Mouse (Mus musculus) embryonic facial prominence, embryonic 10.5 days (tissue): Measurements from ENCODE around the gene Erg. TPM values are rescaled to one million over a fixed set of nuclear protein-coding genes. Genes with fewer than 3 reads are reported as not detected.

Experiments used
- DNase-seq: peaks from one replicate; pipeline ENCODE4 v3.0.0-alpha.2; 2017; ENCODE audit warnings: low spot score
- H3K27ac ChIP-seq: fragments of 300-500 bp; sonication (generic); replicated peaks from 2 replicates; pipeline ENCODE4 v1.5.1; 2016; ENCODE audit warnings: mild to moderate bottlenecking
- H3K27me3 ChIP-seq: fragments of 300-500 bp; sonication (generic); replicated peaks from 2 replicates; pipeline ENCODE4 v1.6.1; 2016; ENCODE audit warnings: low read depth, mild to moderate bottlenecking; ENCODE audit not compliant: poor library complexity, severe bottlenecking
- H3K36me3 ChIP-seq: fragments of 300-500 bp; sonication (generic); replicated peaks from 2 replicates; pipeline ENCODE4 v1.6.1; 2016; ENCODE audit warnings: mild to moderate bottlenecking, moderate library complexity
- H3K4me1 ChIP-seq: fragments of 300-500 bp; sonication (generic); 2 replicates; pipeline ENCODE4 v1.6.1; 2016
- H3K4me3 ChIP-seq: fragments of 300-500 bp; sonication (generic); 2 replicates; pipeline ENCODE4 v1.5.1; 2016; ENCODE audit warnings: mild to moderate bottlenecking, moderate library complexity
- H3K9me3 ChIP-seq: fragments of 300-500 bp; sonication (generic); 2 replicates; pipeline ENCODE4 v1.6.1; 2016; ENCODE audit warnings: mild to moderate bottlenecking
- WGBS: fragments of 180-500 bp; shearing (Covaris S2); methylation state at CpG from one replicate; pipeline ENCODE4 v1.1.7; 2016; 5-methylcytosine and 5-hydroxymethylcytosine counted together
- polyA plus RNA-seq: library from polyadenylated mRNA; unstranded; fragments of >200 nt; fragmentation: Nextera tagmentation; extraction: Ambion mirVana; gene quantifications from 2 replicates; pipeline ENCODE4 v1.2.1, GENCODE M21; 2016

The Erg gene
- polyA plus RNA-seq, 1 experiment from 2014 or later: 2.8 TPM

DNA sequence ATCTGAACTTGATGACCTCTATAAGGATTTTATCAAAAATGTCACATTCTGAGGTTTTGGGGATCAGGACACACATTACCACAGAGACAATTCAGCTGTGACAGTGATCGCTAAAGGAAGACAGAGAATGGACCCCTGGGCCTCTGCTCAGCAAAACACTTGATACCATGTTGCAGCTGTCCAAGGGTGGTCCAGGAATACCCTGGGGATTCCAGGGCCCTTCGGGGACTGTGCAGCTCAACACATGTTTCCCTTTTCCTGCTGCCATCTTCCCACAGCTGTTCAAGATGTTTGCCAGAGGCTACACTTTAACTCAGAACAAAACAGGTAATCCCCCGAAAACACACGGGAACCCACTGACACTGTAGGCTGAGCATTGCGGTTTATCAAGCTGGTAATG is 158.2 kb downstream of the Erg start:
- Histone ChIP-seq H3K36me3 (no peaks in the 10 kb centered on the region), H3K4me3 (no peak overlapping the region), H3K27me3 (no peaks in the 10 kb centered on the region), H3K4me1 (no peaks in the 10 kb centered on the region; the same call in 1 of the 2 replicates), H3K27ac (no peak overlapping the region), H3K9me3 (no peaks in the 10 kb centered on the region)
- WGBS: 77% methylated on average over 5 of the region's 5 CpGs
- DNase-seq: no peak

DNA sequence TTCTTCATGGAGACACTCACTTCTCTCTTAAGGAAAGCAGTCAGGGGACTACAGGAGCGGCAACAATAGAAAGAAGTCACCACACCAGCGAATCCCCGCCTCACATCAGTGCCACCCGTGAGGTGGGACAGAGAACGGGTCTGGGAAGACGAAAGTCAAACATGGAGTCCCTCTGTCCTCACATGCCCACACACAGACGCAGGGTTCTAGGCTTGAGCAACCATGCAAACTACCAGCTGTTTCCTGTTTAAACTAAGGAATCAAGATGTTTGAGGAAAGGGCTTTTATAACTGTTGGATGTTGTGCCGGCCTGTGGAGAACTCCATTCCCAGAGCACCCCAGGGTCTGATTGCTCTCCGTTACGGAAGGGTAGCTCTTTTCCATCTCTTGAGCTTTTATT is 158.9 kb downstream of the Erg start:
- Histone ChIP-seq H3K9me3 (no peaks in the 10 kb centered on the region), H3K36me3 (no peaks in the 10 kb centered on the region), H3K4me1 (no peaks in the 10 kb centered on the region; the same call in 1 of the 2 replicates), H3K27me3 (no peaks in the 10 kb centered on the region), H3K27ac (no peak overlapping the region), H3K4me3 (no peak overlapping the region)
- no peak for DNase-seq
- 88% methylated on average over 10 of the region's 10 CpGs for WGBS

DNA sequence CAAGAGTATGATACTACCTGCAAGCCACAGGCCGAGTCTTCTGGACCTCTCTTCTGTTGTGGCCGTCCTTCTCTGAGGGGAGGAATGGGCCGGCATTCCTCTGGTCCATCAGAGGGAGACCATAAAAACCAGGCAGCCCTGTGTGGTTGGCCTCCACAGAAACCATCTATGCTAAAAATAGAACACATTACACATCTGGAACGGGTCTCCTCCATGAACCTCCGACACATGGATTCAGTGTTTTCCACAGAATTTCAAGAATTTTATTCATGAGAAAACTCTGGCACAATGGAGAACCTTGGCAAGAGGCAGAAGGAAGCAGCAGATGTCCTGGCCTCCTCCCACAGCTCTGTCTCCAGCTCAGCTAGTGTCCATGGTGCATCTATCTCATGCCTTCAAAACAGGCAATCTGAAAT is 163.7 kb downstream of the Erg start:
- no peak for DNase-seq
- Histone ChIP-seq H3K36me3 (no peaks in the 10 kb centered on the region), H3K27me3 (no peaks in the 10 kb centered on the region), H3K4me1 (no peaks in the 10 kb centered on the region; the same call in 1 of the 2 replicates), H3K9me3 (no peaks in the 10 kb centered on the region), H3K4me3 (no peak overlapping the region), H3K27ac (no peak overlapping the region)
- WGBS: 77% methylated on average over 5 of the region's 5 CpGs

DNA sequence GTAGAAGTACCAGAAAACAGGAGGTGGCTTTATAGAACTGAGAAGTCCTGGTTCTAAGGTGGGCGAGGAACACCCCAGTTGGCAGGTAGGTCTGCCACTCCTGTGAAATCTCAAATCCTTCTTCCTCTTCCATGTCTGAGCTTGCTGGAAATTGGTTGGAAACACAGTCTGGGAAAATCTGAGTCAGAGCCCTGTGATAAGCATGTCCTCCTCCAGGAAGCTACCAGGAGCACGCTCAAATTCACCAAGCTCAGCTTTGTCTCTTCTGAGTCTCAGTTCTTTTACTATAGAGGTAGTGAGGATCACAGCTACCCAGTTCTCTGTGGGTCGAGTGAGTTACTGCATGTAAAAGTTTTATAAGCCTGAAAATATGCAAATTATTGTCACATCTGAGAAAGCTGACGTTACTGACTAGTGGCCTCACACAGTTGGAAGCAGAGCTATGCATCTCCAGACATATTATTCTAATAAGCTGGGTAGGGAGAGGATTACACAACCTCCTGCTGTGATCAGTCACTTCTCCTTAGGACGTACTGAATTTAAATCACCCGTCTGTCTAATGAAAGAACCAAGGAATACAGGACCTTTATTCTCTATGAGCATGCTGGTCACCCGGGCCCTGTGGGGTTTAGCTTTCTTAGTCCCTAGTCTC is 165.0 kb downstream of the Erg start:
- DNase-seq: no peak
- H3K4me1 ChIP-seq: no peaks in the 10 kb centered on the region; the same call in 1 of the 2 replicates
- 66% methylated on average over 7 of the region's 7 CpGs for WGBS
- H3K9me3 ChIP-seq: no peaks in the 10 kb centered on the region
- H3K27me3 ChIP-seq: no peaks in the 10 kb centered on the region
- no peak overlapping the region for H3K27ac ChIP-seq
- no peaks in the 10 kb centered on the region for H3K36me3 ChIP-seq
- no peak overlapping the region for H3K4me3 ChIP-seq

DNA sequence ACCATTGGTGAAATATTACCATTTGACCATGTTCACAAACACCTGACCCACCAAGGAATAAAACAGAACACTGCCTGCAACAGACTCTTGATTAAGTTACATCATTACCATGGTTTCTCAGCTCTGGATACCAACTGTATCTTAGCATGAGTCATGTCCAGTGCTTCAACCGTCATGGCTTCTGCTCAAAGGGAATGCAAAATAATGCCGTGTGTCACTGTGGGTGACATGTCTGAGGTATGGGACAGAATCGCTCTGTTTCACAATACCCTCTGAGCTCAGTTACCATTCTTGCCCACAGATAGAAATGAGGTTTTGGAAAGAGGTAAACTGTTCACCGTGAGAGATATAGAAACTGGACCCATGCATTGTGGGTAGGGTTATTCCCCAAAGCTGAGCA is 170.5 kb downstream of the Erg start:
- Histone ChIP-seq H3K27me3 (no peaks in the 10 kb centered on the region), H3K9me3 (no peaks in the 10 kb centered on the region), H3K36me3 (no peaks in the 10 kb centered on the region), H3K4me1 (peaks cover 5% of the 10 kb centered on the region), H3K4me3 (no peak overlapping the region), H3K27ac (no peak overlapping the region)
- DNase-seq: no peak
- 93% methylated on average over 4 of the region's 4 CpGs for WGBS

- Histone ChIP-seq H3K4me3 (no peak overlapping the region), H3K9me3 (no peaks in the 10 kb centered on the region), H3K36me3 (no peaks in the 10 kb centered on the region), H3K4me1 (peaks cover 5% of the 10 kb centered on the region), H3K27me3 (no peaks in the 10 kb centered on the region), H3K27ac (no peak overlapping the region)
- DNase-seq: no peak
- WGBS: 86% methylated on average over 9 of the region's 9 CpGs
Measured at GRCm38 (mm10) chr16:95415372-95415771, 171.0 kb downstream of the Erg start.

- no peaks in the 10 kb centered on the region for H3K9me3 ChIP-seq
- WGBS: 70% methylated on average over 3 of the region's 3 CpGs
- H3K36me3 ChIP-seq: no peaks in the 10 kb centered on the region
- no peak for DNase-seq
- 0 out of 2 replicates have a peak overlapping the region, but pooled peaks have one; percentile 24 for H3K27ac ChIP-seq
- peaks cover 9% of the 10 kb centered on the region for H3K4me1 ChIP-seq
- H3K4me3 ChIP-seq: no peak overlapping the region
- no peaks in the 10 kb centered on the region for H3K27me3 ChIP-seq
Measured at GRCm38 (mm10) chr16:95413401-95413959, 172.9 kb downstream of the Erg start.

- no peaks in the 10 kb centered on the region for H3K36me3 ChIP-seq
- 75% methylated on average over 14 of the region's 14 CpGs for WGBS
- no peak overlapping the region for H3K27ac ChIP-seq
- no peak overlapping the region for H3K4me3 ChIP-seq
- H3K9me3 ChIP-seq: no peaks in the 10 kb centered on the region
- no peaks in the 10 kb centered on the region for H3K27me3 ChIP-seq
- DNase-seq: no peak
- H3K4me1 ChIP-seq: peaks cover 5% of the 10 kb centered on the region
Measured at GRCm38 (mm10) chr16:95408096-95408495, 178.3 kb downstream of the Erg start.

- no peaks in the 10 kb centered on the region for H3K9me3 ChIP-seq
- H3K36me3 ChIP-seq: no peaks in the 10 kb centered on the region
- 0 out of 2 replicates have a peak, but pooled peaks cover 4% of the 10 kb centered on the region for H3K4me1 ChIP-seq
- H3K27ac ChIP-seq: no peak overlapping the region
- no peak for DNase-seq
- WGBS: 97% methylated on average over 3 of the region's 3 CpGs
- no peaks in the 10 kb centered on the region for H3K27me3 ChIP-seq
- no peak overlapping the region for H3K4me3 ChIP-seq
Measured at GRCm38 (mm10) chr16:95405496-95405895, 180.9 kb downstream of the Erg start.

DNA sequence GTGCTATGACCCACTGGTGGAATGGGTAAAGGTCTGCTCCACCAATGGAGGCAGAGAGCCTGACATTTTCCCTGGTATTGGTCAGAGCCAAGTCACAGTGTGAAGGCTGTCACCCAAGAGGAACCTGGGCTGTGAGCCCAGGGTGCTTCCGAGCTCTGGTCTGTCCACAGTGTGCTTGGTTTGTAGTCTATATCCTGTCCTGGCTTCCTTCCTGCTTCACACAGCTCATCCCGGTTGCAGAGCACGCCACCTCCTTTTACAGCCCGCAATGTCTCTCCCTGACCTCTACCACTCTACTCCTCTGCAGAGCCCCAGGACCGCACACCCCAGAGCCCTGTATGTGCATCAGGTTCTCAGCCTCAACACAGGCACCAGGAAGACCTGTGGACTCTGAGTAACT is 182.9 kb downstream of the Erg start:
- H3K27ac ChIP-seq: no peak overlapping the region
- no peaks in the 10 kb centered on the region for H3K36me3 ChIP-seq
- no peaks in the 10 kb centered on the region for H3K9me3 ChIP-seq
- no peak for DNase-seq
- 93% methylated on average over 5 of the region's 5 CpGs for WGBS
- no peaks in the 10 kb centered on the region for H3K4me1 ChIP-seq
- no peaks in the 10 kb centered on the region for H3K27me3 ChIP-seq
- H3K4me3 ChIP-seq: no peak overlapping the region

- 88% methylated on average over 9 of the region's 9 CpGs for WGBS
- no peak for DNase-seq
- no peaks in the 10 kb centered on the region for H3K9me3 ChIP-seq
Measured at GRCm38 (mm10) chr16:95401869-95402268, 184.5 kb downstream of the Erg start.

GRCm38 (mm10) chr16:95398761-95399343 is 187.5 kb downstream of the Erg start:
- Histone ChIP-seq H3K4me3 (no peak overlapping the region), H3K36me3 (no peaks in the 10 kb centered on the region), H3K4me1 (no peaks in the 10 kb centered on the region), H3K9me3 (no peaks in the 10 kb centered on the region), H3K27me3 (no peaks in the 10 kb centered on the region), H3K27ac (0 out of 2 replicates have a peak overlapping the region, but pooled peaks have one; percentile 1)
- no peak for DNase-seq
- 87% methylated on average over 11 of the region's 11 CpGs for WGBS

More at GRCm38 (mm10) chr16:95401869-95402268, 184.5 kb downstream of the Erg start:
- Histone ChIP-seq H3K4me1 (no peaks in the 10 kb centered on the region), H3K36me3 (no peaks in the 10 kb centered on the region), H3K4me3 (no peak overlapping the region), H3K27me3 (no peaks in the 10 kb centered on the region), H3K27ac (no peak overlapping the region)

GRCm38 (mm10) chr16:95390787-95391186 is 195.6 kb downstream of the Erg start:
- Histone ChIP-seq H3K27ac (no peak overlapping the region), H3K27me3 (no peaks in the 10 kb centered on the region), H3K36me3 (no peaks in the 10 kb centered on the region), H3K9me3 (no peaks in the 10 kb centered on the region), H3K4me1 (peaks cover 2% of the 10 kb centered on the region; the same call in 1 of the 2 replicates), H3K4me3 (no peak overlapping the region)
- no peak for DNase-seq
- WGBS: 64% methylated on average over 1 of the region's 1 CpGs
